Mouse (Mus musculus): ENCODE data around the gene Gna12.

- no peak for TF ChIP-seq CTCF (conservative IDR thresholded peaks at IDR 0.05; ENCODE audit: low read length)
- no peak for TF ChIP-seq NANOG (IDR thresholded peaks at IDR 0.05; ENCODE audit: borderline replicate concordance, low read length)
- TF ChIP-seq POU5F1 (IDR thresholded peaks at IDR 0.05; ENCODE audit: borderline replicate concordance, low read length): no peak
These were observed 17.5 kb downstream of the Gna12 start for GRCm38 (mm10) chr5:140812699-140813098.
